Mouse (Mus musculus) spleen, postnatal 10 days (tissue): ENCODE measurements around the gene Serinc5.

Source experiments
- DNase-seq, 2 experiments: peaks; one replicate each; pipeline ENCODE4 v3.0.0; 2021 to 2022; ENCODE audit warnings: low spot score in 2 of 2

Serinc5 gene

GRCm38 (mm10) chr13:92739858-92740257 lies 129.0 kb downstream of the Serinc5 start:
- DNase-seq: no peak

- no peak for DNase-seq
These were observed 129.9 kb downstream of the Serinc5 start for GRCm38 (mm10) chr13:92740671-92741270.

- no peak for DNase-seq
These were observed 132.0 kb downstream of the Serinc5 start for GRCm38 (mm10) chr13:92742886-92743285.

GRCm38 (mm10) chr13:92743337-92743736 lies 132.4 kb downstream of the Serinc5 start:
- no peak for DNase-seq

- DNase-seq: peak; percentile 42 to 79
These were observed 140.2 kb downstream of the Serinc5 start for GRCm38 (mm10) chr13:92750976-92751518.

- peak in 1 of 2 experiments; percentile 67 for DNase-seq
These were observed 141.1 kb downstream of the Serinc5 start for GRCm38 (mm10) chr13:92751726-92752565.

GRCm38 (mm10) chr13:92753676-92754075 lies 142.8 kb downstream of the Serinc5 start:
- no peak for DNase-seq

- no peak for DNase-seq
These were observed 144.1 kb downstream of the Serinc5 start for GRCm38 (mm10) chr13:92755036-92755435.

GRCm38 (mm10) chr13:92757972-92758585 lies 147.2 kb downstream of the Serinc5 start:
- DNase-seq: no peak

- DNase-seq: no peak
These were observed 148.2 kb downstream of the Serinc5 start for GRCm38 (mm10) chr13:92759096-92759495.

GRCm38 (mm10) chr13:92760519-92760918 lies 149.6 kb downstream of the Serinc5 start:
- no peak for DNase-seq
